Mouse (Mus musculus) ES-Bruce4 (cell line): Measurements from ENCODE around the gene Slc43a1. TPM values are rescaled to one million over a fixed set of nuclear protein-coding genes. Genes with fewer than 3 reads are reported as not detected.

ENCODE experiments used
- H3K27ac ChIP-seq: 2 replicates; pipeline ENCODE4 v1.5.1; 2012; ENCODE audit warnings: low read length, inconsistent platforms; ENCODE audit not compliant: insufficient read depth
- H3K27me3 ChIP-seq: 2 replicates; pipeline ENCODE4 v1.6.1; 2012; ENCODE audit warnings: mild to moderate bottlenecking, low read length, inconsistent platforms; ENCODE audit not compliant: control insufficient read depth, poor library complexity, insufficient read depth, severe bottlenecking
- H3K36me3 ChIP-seq: 2 replicates; pipeline ENCODE4 v1.6.1; 2012; ENCODE audit warnings: inconsistent platforms, mild to moderate bottlenecking, low read length, moderate library complexity; ENCODE audit not compliant: control insufficient read depth, poor library complexity, insufficient read depth, severe bottlenecking
- H3K4me1 ChIP-seq: one replicate; pipeline ENCODE4 v1.8.1; 2011; ENCODE audit warnings: low read length; ENCODE audit not compliant: control insufficient read depth, insufficient read depth
- H3K4me3 ChIP-seq: 2 replicates; pipeline ENCODE4 v1.5.1; 2011; ENCODE audit warnings: low read depth, mild to moderate bottlenecking, low read length
- H3K9ac ChIP-seq: 2 replicates; pipeline ENCODE4 v1.6.1; 2012; ENCODE audit warnings: low read depth, mild to moderate bottlenecking, inconsistent platforms; ENCODE audit not compliant: poor library complexity, severe bottlenecking
- H3K9me3 ChIP-seq: replicated peaks from 2 replicates; pipeline ENCODE4 v1.6.1; 2012; ENCODE audit warnings: mild to moderate bottlenecking, low read length, inconsistent platforms; ENCODE audit not compliant: control insufficient read depth, poor library complexity, insufficient read depth, severe bottlenecking
- CTCF ChIP-seq: IDR thresholded peaks from one replicate; pipeline ENCODE4 v1.8.1; 2011; ENCODE audit warnings: low read depth, low read length
- EP300 ChIP-seq: IDR thresholded peaks from 2 replicates; pipeline ENCODE4 v1.6.1; 2011; ENCODE audit warnings: low read depth, low read length; ENCODE audit not compliant: insufficient read depth
- POLR2A ChIP-seq: IDR thresholded peaks from one replicate; pipeline ENCODE4 v1.8.1; 2011; ENCODE audit warnings: low read length; ENCODE audit not compliant: insufficient read depth
- polyA plus RNA-seq: library from polyadenylated mRNA; stranded (reverse); fragments of >200 nt; gene quantifications from 2 replicates; pipeline ENCODE4 v1.2.4, GENCODE M21; 2011; ENCODE audit warnings: low read depth; ENCODE audit not compliant: missing spikeins, insufficient read depth, insufficient read length

The Slc43a1 gene
- polyA plus RNA-seq, 1 experiment = 11.5 TPM

DNA sequence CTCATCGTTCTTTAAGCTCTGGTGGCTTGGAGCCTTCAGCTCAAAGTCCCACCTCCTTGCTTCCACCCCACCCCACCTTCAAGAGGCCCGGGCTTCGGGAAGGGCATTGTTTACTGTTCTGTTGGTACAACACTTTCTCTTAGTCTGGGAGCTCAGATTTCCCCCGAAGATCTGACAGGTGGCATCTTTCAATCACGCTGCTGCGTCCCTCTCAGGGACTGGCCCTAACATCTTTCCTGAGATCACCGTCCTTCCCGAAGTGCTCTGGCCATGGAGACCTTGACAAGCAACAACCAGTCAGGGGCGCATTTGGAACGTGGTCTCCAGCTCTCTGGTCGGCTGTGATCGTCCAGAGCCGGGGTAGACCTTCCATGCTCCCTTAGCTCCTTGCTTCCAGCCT, 16.1 kb upstream of the Slc43a1 start, which contains the start of gene Smtnl1:
Smtnl1 (minus strand) TSS at position 101 of the 400 bp plus-strand sequence.
- no peak within 1 kb of the TSS for H3K4me3 ChIP-seq
- TF ChIP-seq POLR2A (no peak), CTCF (no peak), EP300 (no peak)
- no peak within 1 kb of the TSS for H3K9ac ChIP-seq
- H3K36me3 ChIP-seq = no peaks in the 10 kb centered on the region
- H3K27ac ChIP-seq = no peak within 1 kb of the TSS
- H3K27me3 ChIP-seq = no peaks in the 10 kb centered on the region
- H3K4me1 ChIP-seq = no peaks in the 10 kb centered on the region
- no peaks in the 10 kb centered on the region for H3K9me3 ChIP-seq

DNA sequence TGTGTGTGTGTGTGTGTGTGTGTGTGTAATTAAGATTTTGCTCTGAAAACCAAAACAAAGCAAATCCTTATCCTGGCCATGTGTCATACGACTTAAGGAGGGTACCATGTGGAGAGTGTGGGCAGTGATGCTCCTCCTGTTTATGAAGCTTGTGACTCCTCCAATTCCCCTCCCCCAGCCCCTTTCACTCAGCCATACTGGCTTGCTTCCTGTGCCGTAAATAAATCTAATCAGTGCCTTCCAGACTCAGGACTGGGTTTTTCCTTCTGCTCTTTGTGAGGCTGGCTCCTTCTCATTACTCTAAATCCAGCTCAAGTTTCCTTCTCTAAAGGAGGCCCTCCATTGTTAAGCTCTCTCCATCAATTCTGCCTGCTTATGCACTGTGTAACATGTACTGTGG, 15.4 kb upstream of the Slc43a1 start:
- Histone ChIP-seq H3K27me3 (no peaks in the 10 kb centered on the region), H3K27ac (no peak overlapping the region), H3K9me3 (no peaks in the 10 kb centered on the region), H3K4me3 (no peak overlapping the region), H3K9ac (no peak overlapping the region), H3K4me1 (no peaks in the 10 kb centered on the region), H3K36me3 (no peaks in the 10 kb centered on the region)
- TF ChIP-seq CTCF = no peak
- TF ChIP-seq POLR2A = no peak
- TF ChIP-seq EP300 = no peak

DNA sequence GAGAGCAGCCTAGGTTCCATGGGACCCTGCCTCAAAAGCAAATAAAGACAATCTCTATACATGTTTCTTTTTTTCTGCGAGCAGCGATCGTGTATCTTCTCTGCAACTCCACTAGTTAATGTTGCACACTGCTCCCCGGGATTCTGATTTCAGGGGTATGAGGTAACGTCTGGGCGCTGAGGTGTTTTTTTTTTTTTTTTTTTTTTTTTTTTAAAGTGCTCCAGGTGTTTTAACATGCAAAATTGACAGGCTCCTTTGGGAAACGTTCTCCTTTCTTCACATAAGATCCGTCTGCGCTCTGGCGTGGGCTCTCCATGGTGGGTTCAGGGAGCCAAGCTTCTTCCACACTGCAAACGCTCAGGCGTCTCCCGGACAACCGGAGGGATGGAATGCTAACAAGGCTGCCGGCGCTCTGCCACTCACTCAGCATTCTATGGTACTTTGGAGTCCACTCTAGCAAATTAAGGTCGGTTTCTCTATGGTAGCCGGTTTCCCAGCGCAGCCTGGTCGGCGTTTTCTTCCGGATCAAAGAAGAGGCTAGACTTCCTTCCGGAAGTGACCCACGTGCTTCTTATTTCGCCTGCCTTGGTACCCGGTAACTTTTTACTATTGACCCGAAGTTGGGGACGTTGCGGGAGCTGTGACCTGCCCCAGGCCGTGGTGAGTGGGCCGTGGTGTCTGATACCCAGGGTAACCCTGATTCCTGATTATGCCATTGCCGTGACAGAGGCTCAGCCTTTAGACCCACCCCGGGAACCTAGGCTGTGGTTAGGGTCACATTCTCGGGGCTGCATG, 12.0 kb upstream of the Slc43a1 start, which contains the start of gene Timm10:
Timm10 (plus strand) TSS at position 510 of the 795 bp plus-strand sequence.
- Histone ChIP-seq H3K4me1 (no peaks in the 10 kb centered on the region), H3K9me3 (no peaks in the 10 kb centered on the region), H3K9ac (peak within 1 kb of the TSS; percentile 78), H3K27ac (peak within 1 kb of the TSS; percentile 16; the same call in 1 of the 2 replicates), H3K27me3 (no peaks in the 10 kb centered on the region), H3K36me3 (peaks cover 11% of the 10 kb centered on the region), H3K4me3 (peak within 1 kb of the TSS; percentile 92)
- TF ChIP-seq CTCF (no peak), EP300 (0 out of 2 replicates have a peak, but pooled peaks have one; percentile 58)

DNA sequence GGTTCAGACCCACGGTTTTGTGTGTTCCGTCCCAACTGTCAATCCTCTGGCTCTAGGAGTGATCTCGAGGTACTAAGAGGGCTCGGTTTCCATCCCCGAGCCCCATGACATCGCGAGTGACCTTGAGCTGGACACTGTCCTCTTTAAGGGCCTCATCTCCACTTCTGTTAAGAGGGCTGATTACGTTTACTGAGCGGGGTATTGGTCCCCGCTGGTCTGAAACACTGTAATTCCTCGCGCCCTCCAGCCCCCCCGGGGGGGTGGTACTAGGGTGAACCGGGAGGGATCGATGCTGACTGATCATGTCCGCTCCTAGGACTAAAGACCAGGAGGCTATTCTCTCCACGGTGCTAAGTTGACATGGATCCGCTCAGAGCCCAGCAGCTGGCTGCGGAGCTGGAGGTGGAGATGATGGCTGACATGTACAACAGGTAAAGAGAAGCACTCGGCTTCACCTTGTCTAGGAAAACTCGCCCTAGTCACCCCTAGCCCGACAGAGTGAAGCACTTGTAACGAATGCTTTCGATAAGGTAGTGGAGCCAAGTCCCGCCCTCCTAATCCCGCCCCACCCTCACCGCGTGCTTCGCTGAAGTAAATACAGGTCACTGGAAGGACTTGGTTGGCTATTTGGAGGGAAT, 11.2 kb upstream of the Slc43a1 start:
- TF ChIP-seq EP300 = no peak
- TF ChIP-seq POLR2A = no peak
- TF ChIP-seq CTCF = no peak
- H3K36me3 ChIP-seq = peaks cover 11% of the 10 kb centered on the region
- H3K27ac ChIP-seq = peak overlapping the region; percentile 16; the same call in 1 of the 2 replicates
- H3K4me3 ChIP-seq = peak overlapping the region; percentile 92
- H3K27me3 ChIP-seq = no peaks in the 10 kb centered on the region
- peak overlapping the region; percentile 78 for H3K9ac ChIP-seq
- H3K4me1 ChIP-seq = no peaks in the 10 kb centered on the region
- H3K9me3 ChIP-seq = no peaks in the 10 kb centered on the region

DNA sequence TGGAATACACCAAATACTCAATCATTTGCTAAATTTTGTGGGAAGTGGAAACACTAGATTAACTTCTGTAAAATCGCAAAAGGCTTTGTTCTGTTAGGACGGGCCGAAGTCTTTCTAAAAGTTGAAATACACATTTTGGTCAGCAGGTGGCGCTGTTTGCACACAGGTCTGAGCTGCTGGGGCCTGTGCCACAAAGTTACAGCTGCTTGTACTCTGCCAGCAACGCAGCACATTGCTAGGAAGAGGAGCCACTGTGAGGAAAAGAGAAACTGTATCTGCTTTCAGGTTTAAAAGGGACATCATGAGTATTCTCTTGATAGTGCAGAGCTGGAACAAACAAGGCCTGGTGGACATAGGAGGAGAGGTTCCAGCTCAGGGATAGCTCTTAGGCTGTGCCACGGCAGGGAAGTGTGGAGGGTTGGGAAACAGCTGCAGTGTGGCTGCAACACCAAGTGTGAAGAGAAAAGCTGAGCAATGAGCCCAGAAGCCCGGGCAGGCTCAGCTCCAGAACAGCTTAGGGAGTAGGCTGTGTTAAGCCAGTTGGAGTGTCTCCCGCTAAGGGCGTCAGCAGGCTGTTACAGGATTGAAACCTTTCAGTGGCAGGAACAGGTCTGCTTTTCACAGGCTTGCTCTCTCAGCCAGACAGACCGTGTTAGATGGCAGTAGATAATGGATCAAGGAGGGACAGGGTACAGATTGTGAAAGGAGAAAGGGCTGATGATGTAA, 6.8 kb upstream of the Slc43a1 start:
- no peak overlapping the region for H3K27ac ChIP-seq
- H3K4me1 ChIP-seq = peaks cover under 1% of the 10 kb centered on the region
- H3K4me3 ChIP-seq = no peak overlapping the region
- H3K9ac ChIP-seq = no peak overlapping the region
- TF ChIP-seq EP300 (no peak), POLR2A (no peak), CTCF (peak; percentile 87)
- H3K36me3 ChIP-seq = peaks cover 11% of the 10 kb centered on the region
- H3K9me3 ChIP-seq = no peaks in the 10 kb centered on the region
- H3K27me3 ChIP-seq = no peaks in the 10 kb centered on the region

DNA sequence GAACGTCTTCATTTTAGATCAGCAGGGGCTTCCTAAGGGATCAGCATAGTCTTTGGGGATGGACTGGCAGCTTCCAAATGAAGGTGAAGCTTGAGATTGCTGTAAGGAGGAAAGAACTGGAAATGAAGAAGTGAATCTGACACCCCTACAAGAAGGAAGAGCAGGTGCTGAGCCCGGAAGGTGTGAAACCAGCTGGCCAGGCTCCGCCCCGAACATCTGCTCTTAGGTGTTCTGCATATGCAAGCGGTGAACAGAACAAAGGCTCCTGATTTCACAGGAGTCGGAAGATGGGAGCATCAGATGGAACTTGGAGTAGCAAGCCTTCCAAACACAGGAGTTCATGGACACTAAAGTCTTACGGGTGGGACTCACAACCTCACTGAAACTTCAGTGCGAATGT, 1.5 kb upstream of the Slc43a1 start:
- no peaks in the 10 kb centered on the region for H3K36me3 ChIP-seq
- TF ChIP-seq EP300 (peak; percentile 98), POLR2A (no peak)
- H3K4me1 ChIP-seq = peaks cover 9% of the 10 kb centered on the region
- no peak overlapping the region for H3K27ac ChIP-seq
- no peak overlapping the region for H3K4me3 ChIP-seq
- no peaks in the 10 kb centered on the region for H3K9me3 ChIP-seq
- H3K9ac ChIP-seq = no peak overlapping the region
- no peaks in the 10 kb centered on the region for H3K27me3 ChIP-seq
